Mouse (Mus musculus): Measurements from ENCODE around the gene Tldc2. TPM values are rescaled to one million over a fixed set of nuclear protein-coding genes. Genes with fewer than 3 reads are reported as not detected.

Gene Tldc2
- polyA plus RNA-seq, 1 experiment from 2014 or later = not detected

DNA sequence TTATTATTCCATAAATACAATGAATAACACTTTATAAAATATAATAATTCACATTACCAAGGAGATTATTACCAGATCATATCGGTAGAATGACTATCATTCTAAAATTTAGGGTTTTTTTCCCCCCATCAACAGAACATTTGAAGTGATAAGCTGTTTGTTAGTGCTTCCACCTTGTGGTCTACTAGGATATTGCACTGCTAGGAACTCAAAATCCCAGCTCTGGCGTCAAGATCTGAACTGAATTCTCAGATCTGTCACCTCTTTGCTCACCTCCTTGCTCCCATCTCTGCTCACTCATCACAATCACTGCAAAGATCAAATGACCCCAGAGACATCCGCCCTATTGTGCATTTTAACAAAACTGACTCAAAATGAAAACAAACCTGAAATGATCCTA, 30.1 kb downstream of the Tldc2 start:
- Histone ChIP-seq H3K27me3 (no peaks in the 10 kb centered on the region), H3K9ac (no peak overlapping the region), H3K27ac (no peak overlapping the region), H3K4me3 (replicated peaks) (no peak overlapping the region), H3K9me3 (no peaks in the 10 kb centered on the region), H3K4me2 (no peak overlapping the region), H3K36me3 (replicated peaks) (peaks cover 26% of the 10 kb centered on the region), H3K4me1 (no peaks in the 10 kb centered on the region)
- no peak for ATAC-seq (ENCODE audit: low FRiP score)
- WGBS = 22% methylated on average over 3 of the region's 3 CpGs

- Histone ChIP-seq H3K27ac (no peak overlapping the region), H3K4me2 (no peak overlapping the region), H3K9me3 (no peaks in the 10 kb centered on the region), H3K36me3 (replicated peaks) (peaks cover 17% of the 10 kb centered on the region), H3K4me1 (no peaks in the 10 kb centered on the region), H3K9ac (no peak overlapping the region), H3K4me3 (replicated peaks) (no peak overlapping the region), H3K27me3 (no peaks in the 10 kb centered on the region)
- 93% methylated on average over 4 of the region's 4 CpGs for WGBS
- ATAC-seq (ENCODE audit: low FRiP score) = no peak
Measured at GRCm38 (mm10) chr2:157118556-157118955, 31.7 kb downstream of the Tldc2 start.

- H3K27ac ChIP-seq = no peak overlapping the region
- 82% methylated on average over 3 of the region's 3 CpGs for WGBS
Measured at GRCm38 (mm10) chr2:157119075-157119474, 32.2 kb downstream of the Tldc2 start.

DNA sequence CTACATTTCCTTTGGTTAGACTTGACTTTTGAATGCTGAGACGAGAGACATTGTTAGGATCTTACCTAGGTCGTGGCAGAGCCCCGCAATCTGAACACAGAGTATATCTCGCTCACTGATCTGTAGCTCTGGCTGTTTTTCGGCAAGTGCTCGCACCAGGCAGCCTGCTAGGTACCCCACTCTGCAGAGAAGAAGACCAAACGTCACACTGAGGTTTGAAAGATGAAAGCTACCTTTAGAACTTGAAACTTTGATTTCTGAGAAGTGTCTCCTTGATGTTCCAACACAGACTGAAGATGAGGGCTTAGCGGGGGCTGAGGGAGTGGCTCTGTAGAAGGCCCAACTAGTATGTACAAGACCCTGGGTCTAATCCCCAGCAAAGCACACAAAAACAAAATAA, 34.9 kb downstream of the Tldc2 start:
- H3K4me2 ChIP-seq = no peak overlapping the region
- H3K27me3 ChIP-seq = no peaks in the 10 kb centered on the region
- H3K9ac ChIP-seq = no peak overlapping the region
- no peaks in the 10 kb centered on the region for H3K4me1 ChIP-seq
- H3K4me3 ChIP-seq (replicated peaks) = no peak overlapping the region
- 94% methylated on average over 8 of the region's 8 CpGs for WGBS
- no peaks in the 10 kb centered on the region for H3K9me3 ChIP-seq
- H3K27ac ChIP-seq = no peak overlapping the region
- peaks cover 12% of the 10 kb centered on the region for H3K36me3 ChIP-seq (replicated peaks)
- ATAC-seq (ENCODE audit: low FRiP score) = no peak

More at GRCm38 (mm10) chr2:157119075-157119474, 32.2 kb downstream of the Tldc2 start:
- no peak overlapping the region for H3K4me3 ChIP-seq (replicated peaks)
- H3K4me1 ChIP-seq = no peaks in the 10 kb centered on the region
- H3K36me3 ChIP-seq (replicated peaks) = peaks cover 12% of the 10 kb centered on the region
- H3K27me3 ChIP-seq = no peaks in the 10 kb centered on the region
- H3K9ac ChIP-seq = no peak overlapping the region
- ATAC-seq (ENCODE audit: low FRiP score) = no peak
- H3K4me2 ChIP-seq = no peak overlapping the region
- H3K9me3 ChIP-seq = no peaks in the 10 kb centered on the region

- no peak overlapping the region for H3K4me3 ChIP-seq (replicated peaks)
- H3K9me3 ChIP-seq = no peaks in the 10 kb centered on the region
- H3K4me1 ChIP-seq = no peaks in the 10 kb centered on the region
- H3K36me3 ChIP-seq (replicated peaks) = peaks cover 18% of the 10 kb centered on the region; the same call in 1 of the 2 replicates
- no peak overlapping the region for H3K4me2 ChIP-seq
- ATAC-seq (ENCODE audit: low FRiP score) = no peak
- H3K27ac ChIP-seq = no peak overlapping the region
- no peak overlapping the region for H3K9ac ChIP-seq
- 90% methylated on average over 3 of the region's 3 CpGs for WGBS
- H3K27me3 ChIP-seq = no peaks in the 10 kb centered on the region
Measured at GRCm38 (mm10) chr2:157125246-157125645, 38.4 kb downstream of the Tldc2 start.

- peaks cover 18% of the 10 kb centered on the region; the same call in 1 of the 2 replicates for H3K36me3 ChIP-seq (replicated peaks)
- H3K27me3 ChIP-seq = no peaks in the 10 kb centered on the region
- H3K9ac ChIP-seq = no peak overlapping the region
- no peak overlapping the region for H3K4me2 ChIP-seq
- 82% methylated on average over 3 of the region's 3 CpGs for WGBS
- no peak overlapping the region for H3K4me3 ChIP-seq (replicated peaks)
- H3K27ac ChIP-seq = no peak overlapping the region
- no peaks in the 10 kb centered on the region for H3K4me1 ChIP-seq
- no peak for ATAC-seq (ENCODE audit: low FRiP score)
- no peaks in the 10 kb centered on the region for H3K9me3 ChIP-seq
Measured at GRCm38 (mm10) chr2:157127370-157127769, 40.5 kb downstream of the Tldc2 start.

GRCm38 (mm10) chr2:157128072-157128471, 41.2 kb downstream of the Tldc2 start:
- Histone ChIP-seq H3K9me3 (no peaks in the 10 kb centered on the region), H3K27me3 (no peaks in the 10 kb centered on the region), H3K4me2 (no peak overlapping the region), H3K27ac (no peak overlapping the region), H3K4me3 (replicated peaks) (no peak overlapping the region), H3K36me3 (replicated peaks) (peaks cover 18% of the 10 kb centered on the region; the same call in 1 of the 2 replicates), H3K4me1 (no peaks in the 10 kb centered on the region), H3K9ac (no peak overlapping the region)
- ATAC-seq (ENCODE audit: low FRiP score) = no peak
- 67% methylated on average over 4 of the region's 4 CpGs for WGBS

DNA sequence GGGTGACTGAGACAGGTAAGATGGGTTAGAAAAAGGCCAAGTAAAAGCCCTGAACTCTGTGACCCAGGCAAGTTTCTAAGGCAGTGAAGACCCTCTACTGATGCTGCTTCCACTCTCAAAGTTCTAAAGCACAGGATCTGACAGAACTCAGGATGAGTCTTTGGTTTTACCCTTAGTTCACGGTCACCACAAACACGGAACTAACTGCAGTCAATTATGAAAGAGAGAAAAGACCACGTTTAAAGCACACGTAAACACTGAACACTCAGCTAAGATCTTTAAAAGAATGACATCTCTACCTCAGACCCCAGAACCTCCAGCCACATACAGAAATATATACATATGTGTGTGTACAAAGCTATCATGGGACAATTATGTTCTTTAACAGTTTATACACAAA, 42.2 kb downstream of the Tldc2 start:
- no peak overlapping the region for H3K4me3 ChIP-seq (replicated peaks)
- no peaks in the 10 kb centered on the region for H3K9me3 ChIP-seq
- no peak overlapping the region for H3K4me2 ChIP-seq
- no peak overlapping the region for H3K9ac ChIP-seq
- ATAC-seq (ENCODE audit: low FRiP score) = no peak
- H3K4me1 ChIP-seq = 0 out of 2 replicates have a peak, but pooled peaks cover under 1% of the 10 kb centered on the region
- no peaks in the 10 kb centered on the region for H3K27me3 ChIP-seq
- H3K27ac ChIP-seq = no peak overlapping the region
- H3K36me3 ChIP-seq (replicated peaks) = peaks cover 18% of the 10 kb centered on the region; the same call in 1 of the 2 replicates
- 92% methylated on average over 4 of the region's 4 CpGs for WGBS

DNA sequence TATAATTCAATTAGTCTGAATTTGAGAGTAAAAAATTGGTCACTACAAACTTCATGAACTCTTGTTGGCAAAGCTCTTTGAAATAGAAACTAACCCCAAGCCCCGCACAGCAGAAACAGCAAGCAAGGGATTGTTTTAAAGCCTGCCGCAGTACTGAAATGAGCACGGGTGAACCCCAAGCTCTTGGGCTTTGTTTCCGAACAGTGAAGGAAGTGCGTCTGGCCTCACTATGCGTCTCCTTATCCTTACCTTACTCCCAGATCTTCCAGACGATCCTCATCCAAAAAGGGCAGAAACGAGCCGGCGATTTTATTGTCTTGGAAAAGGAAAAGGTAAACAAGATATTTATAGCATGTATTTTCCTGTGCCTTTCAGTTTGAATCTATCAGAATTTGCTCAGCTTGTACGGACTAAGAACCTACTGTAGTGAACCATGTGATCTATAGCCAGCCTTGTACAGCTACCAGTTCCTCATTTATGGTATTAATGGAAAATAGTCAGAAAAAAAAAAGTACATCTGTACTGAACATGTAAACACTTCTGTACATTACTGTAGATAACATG, 42.8 kb downstream of the Tldc2 start:
- no peak overlapping the region for H3K9ac ChIP-seq
- peaks cover 5% of the 10 kb centered on the region; the same call in 1 of the 2 replicates for H3K4me1 ChIP-seq
- no peaks in the 10 kb centered on the region for H3K9me3 ChIP-seq
- no peak for ATAC-seq (ENCODE audit: low FRiP score)
- peaks cover 18% of the 10 kb centered on the region; the same call in 1 of the 2 replicates for H3K36me3 ChIP-seq (replicated peaks)
- 88% methylated on average over 11 of the region's 11 CpGs for WGBS
- no peak overlapping the region for H3K4me2 ChIP-seq
- H3K27ac ChIP-seq = no peak overlapping the region
- H3K27me3 ChIP-seq = no peaks in the 10 kb centered on the region
- no peak overlapping the region for H3K4me3 ChIP-seq (replicated peaks)

DNA sequence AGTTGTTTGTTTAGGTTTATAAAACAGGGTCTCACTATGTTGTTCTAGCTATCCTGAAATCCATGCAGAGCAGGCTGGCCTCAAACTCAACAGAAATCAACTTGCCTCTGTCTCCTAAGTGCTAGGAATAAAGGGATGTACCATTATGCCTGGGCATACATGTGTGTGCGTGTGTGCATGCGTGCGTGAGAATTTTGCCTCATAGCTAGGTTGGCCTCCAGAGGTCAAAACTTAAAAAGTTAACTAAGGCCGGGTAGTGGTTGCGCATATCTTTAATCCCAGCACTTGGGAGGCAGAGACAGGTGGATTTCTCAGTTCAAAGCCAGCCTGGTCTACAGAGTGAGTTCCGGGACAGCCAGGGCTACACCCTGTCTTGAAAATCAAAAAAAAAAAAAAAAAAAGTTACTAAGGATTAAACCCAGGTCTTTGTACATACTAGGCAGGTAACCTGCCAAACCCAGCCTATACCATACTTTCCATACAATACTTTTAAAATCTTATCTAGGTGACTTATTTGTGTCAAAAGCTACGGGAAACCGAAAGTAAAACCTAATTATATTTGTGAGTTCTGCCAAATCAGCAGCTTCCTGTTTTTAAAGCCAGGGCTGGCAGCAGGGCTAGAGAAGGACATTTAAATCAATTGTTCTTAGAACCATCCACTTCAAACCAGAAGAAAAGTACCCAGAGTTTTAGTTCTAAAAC, 44.1 kb downstream of the Tldc2 start:
- no peak overlapping the region for H3K9ac ChIP-seq
- H3K27ac ChIP-seq = no peak overlapping the region
- H3K4me2 ChIP-seq = no peak overlapping the region
- 0 out of 2 replicates have a peak, but pooled peaks cover 8% of the 10 kb centered on the region for H3K36me3 ChIP-seq (replicated peaks)
- H3K27me3 ChIP-seq = no peaks in the 10 kb centered on the region
- ATAC-seq (ENCODE audit: low FRiP score) = no peak
- H3K4me1 ChIP-seq = peaks cover 5% of the 10 kb centered on the region; the same call in 1 of the 2 replicates
- no peak overlapping the region for H3K4me3 ChIP-seq (replicated peaks)
- H3K9me3 ChIP-seq = no peaks in the 10 kb centered on the region
- 90% methylated on average over 8 of the region's 8 CpGs for WGBS

DNA sequence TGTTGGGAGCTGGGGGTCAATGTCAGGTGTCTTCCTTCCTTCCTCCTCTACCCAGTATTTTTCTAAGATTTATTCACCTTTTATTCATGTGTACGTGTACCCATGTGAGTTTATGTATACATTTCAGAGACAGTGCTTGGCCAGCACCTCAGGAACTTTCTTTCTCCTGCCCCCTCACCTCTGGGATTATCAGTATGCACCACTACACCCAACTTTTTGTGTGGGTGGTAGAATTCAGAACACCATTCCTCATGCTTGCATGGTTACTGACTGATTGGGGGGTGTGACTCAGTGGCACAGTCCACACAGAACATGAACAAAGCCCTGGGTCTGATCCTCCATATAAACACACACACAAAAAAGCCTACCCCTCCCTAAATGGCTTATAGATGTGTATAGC, 45.2 kb downstream of the Tldc2 start:
- no peak overlapping the region for H3K4me3 ChIP-seq (replicated peaks)
- H3K4me2 ChIP-seq = no peak overlapping the region
- peaks cover 5% of the 10 kb centered on the region; the same call in 1 of the 2 replicates for H3K4me1 ChIP-seq
- H3K9ac ChIP-seq = no peak overlapping the region
- no peak overlapping the region for H3K27ac ChIP-seq
- no peaks in the 10 kb centered on the region for H3K9me3 ChIP-seq
- 0 out of 2 replicates have a peak, but pooled peaks cover 6% of the 10 kb centered on the region for H3K36me3 ChIP-seq (replicated peaks)
- ATAC-seq (ENCODE audit: low FRiP score) = no peak
- no peaks in the 10 kb centered on the region for H3K27me3 ChIP-seq
- 91% methylated on average over 1 of the region's 1 CpGs for WGBS

- Histone ChIP-seq H3K27me3 (no peaks in the 10 kb centered on the region), H3K4me3 (replicated peaks) (no peak overlapping the region), H3K36me3 (replicated peaks) (0 out of 2 replicates have a peak, but pooled peaks cover 5% of the 10 kb centered on the region), H3K9ac (no peak overlapping the region), H3K4me1 (peaks cover 5% of the 10 kb centered on the region; the same call in 1 of the 2 replicates), H3K4me2 (no peak overlapping the region), H3K9me3 (no peaks in the 10 kb centered on the region), H3K27ac (no peak overlapping the region)
- WGBS = 84% methylated on average over 3 of the region's 3 CpGs
- no peak for ATAC-seq (ENCODE audit: low FRiP score)
Measured at GRCm38 (mm10) chr2:157132686-157133540, 46.1 kb downstream of the Tldc2 start.
